Mouse (Mus musculus) embryo, embryonic 10.5 days (tissue): ENCODE measurements at regions not wholly inside any gene's neighbourhood (a gene's known extent, or its start where the extent isn't known, plus 50 kb on each side); places are given as distances from the start of the nearest gene placed in this dataset.

Experiments used
- DNase-seq: peaks from one replicate; pipeline ENCODE4 v3.0.0-alpha.2; 2015; ENCODE audit warnings: low spot score

- DNase-seq: no peak
Measured at GRCm38 (mm10) chr10:117461791-117462516, 82.1 kb upstream of the Cpsf6 start.

GRCm38 (mm10) chr10:117461261-117461660, 81.4 kb upstream of the Cpsf6 start:
- no peak for DNase-seq

- no peak for DNase-seq
Measured at GRCm38 (mm10) chr10:117460366-117460730, 80.5 kb upstream of the Cpsf6 start.

DNA sequence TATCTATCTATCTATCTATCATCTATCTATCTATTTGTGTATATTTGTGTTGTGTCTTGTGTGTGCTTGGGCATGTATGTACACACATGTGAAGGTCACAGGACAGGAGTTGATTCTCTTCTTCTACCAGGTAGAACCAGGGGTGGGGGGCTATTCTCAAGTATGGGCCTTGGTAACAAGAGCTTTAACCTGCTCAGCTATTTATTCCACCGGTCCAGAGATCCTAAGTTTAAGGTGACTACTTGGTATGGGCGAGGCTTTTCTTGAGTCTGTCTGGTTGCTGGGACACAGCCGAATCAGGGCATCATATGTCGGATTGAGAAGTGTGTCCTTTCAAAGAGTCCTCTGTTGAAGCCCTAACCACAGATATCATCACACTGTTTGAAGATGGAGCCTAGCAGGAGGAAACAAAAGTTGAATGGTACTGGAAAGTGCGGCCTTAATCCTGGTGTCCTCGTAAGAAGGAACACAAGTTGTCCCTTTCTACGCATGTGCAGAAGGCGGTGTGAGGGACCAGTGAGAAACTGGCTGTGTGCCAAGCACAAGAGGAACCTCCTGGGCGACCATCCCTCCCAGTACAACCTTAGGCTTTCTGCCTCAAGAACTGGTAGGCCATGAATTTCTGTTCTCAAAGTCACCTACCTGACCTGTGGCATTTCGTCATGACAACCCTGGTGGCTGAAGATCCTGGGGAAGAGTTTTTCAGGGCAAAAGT, 80.0 kb upstream of the Cpsf6 start:
- no peak for DNase-seq

DNA sequence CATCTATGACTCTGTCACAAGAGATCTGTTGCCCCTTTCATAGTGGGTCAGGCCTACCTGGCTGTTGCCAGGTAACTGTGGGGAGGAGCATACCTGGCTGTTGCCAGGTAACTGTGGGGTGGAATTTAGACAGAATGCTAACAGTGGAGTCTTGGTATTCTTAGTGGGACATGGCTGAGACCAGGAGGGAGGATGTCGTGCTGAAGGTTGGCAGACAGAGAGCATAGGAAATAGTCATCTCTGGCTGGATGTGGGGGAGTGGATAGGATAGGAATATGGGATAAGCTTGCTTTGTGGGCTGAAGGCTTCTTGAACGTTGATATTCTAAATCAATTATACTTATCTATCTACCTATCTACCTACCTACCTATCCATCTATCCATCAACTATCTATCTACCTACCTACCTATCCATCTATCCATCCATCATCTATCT, 79.2 kb upstream of the Cpsf6 start:
- no peak for DNase-seq

- no peak for DNase-seq
Measured at GRCm38 (mm10) chr10:117458271-117459040, 78.6 kb upstream of the Cpsf6 start.

- DNase-seq: no peak
Measured at GRCm38 (mm10) chr10:117457701-117457950, 77.8 kb upstream of the Cpsf6 start.

GRCm38 (mm10) chr10:117456904-117457700, 77.3 kb upstream of the Cpsf6 start:
- DNase-seq: no peak

DNA sequence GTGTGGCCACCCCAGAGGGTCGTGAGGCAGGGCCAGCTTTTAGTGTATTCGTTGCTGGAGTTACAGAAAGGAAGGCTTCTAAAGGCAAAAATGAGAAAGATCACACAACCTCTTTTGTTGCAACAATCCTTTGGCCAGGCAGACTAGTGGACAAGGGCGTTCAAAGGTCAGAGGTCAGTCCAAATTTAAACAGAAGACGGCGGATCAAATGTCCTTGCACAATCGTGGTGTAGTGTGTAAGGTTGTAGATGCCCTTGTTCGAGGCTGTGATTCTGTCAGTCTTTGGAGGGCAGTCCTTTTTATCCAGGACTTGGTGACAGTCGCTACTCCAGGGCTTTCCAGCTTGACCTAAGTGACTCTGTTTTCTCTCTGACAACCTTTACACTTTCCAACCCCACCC, 76.6 kb upstream of the Cpsf6 start:
- no peak for DNase-seq

DNA sequence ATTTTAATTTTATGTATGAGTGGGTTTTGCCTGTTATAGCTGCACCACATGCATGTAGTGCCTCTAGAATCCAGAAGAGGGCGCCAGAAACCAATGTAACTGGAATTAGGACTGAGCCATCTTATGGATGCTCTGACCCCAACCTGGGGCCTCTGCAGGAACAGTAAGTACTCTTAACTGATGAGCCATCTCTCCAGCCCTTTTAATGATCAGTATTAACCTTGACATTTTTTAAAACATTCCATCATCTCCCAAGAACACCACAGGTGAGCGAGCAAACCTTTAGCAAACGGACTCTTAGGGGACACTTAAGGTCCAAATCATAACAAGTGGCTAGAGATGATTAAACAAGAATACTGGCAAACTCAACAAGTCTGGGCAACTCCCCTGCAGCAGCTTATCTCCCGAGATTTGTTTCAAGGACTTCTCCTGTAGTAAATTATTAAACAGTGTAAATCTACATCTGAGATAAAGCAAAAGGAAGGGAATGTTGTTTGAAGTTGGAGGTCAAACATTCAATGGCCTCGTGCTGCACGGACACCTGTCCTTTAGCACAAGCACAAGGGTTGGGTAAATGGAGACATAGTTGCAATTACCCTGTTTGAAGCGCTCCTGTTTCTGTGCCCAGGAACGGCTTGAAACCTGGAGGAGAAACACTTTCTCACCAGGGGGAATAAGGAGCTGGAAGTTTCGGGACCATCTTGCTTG, 75.9 kb upstream of the Cpsf6 start:
- DNase-seq: peak; percentile 87

- no peak for DNase-seq
Measured at GRCm38 (mm10) chr10:117454711-117455591, 75.1 kb upstream of the Cpsf6 start.

DNA sequence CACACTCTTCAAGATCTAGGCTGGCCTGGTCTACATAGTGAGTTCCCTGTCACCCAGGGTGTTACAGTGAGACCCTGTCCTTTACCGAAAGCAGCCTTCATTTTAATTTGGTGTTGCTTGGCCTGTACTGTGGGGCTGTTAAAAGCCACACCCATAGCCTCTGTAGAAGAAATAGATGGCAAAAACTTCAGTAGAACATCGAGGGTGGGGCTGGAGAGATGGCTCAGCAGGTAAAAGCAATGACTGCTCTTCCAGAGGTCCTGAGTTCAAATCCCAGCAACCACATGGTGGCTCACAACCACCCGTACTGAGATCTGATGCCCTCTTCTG, 74.3 kb upstream of the Cpsf6 start:
- no peak for DNase-seq

- DNase-seq: no peak
Measured at GRCm38 (mm10) chr10:117453406-117454170, 73.8 kb upstream of the Cpsf6 start.

GRCm38 (mm10) chr10:117452190-117452950, 72.6 kb upstream of the Cpsf6 start:
- DNase-seq: no peak

GRCm38 (mm10) chr10:117451396-117452185, 71.8 kb upstream of the Cpsf6 start:
- DNase-seq: no peak

DNA sequence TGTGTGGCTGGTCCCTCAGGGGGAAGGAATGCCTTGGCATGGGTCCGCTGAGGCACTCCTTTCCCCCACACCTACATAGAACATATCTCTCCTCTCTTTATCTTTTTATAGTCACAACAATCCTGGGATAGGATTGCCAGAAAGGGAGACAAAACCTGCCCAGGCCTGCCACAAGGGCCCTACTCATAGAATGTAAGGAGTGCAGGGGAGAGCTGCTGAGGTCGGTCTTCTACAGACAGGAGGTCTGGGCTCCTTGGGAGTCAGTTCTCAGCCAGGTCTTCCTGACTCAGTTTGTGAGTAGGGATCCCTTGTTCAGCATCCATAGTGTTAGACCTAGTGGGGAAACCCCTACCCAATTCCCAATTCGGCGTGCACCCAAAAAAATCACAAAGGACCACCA, 70.8 kb upstream of the Cpsf6 start:
- DNase-seq: no peak

GRCm38 (mm10) chr10:117450240-117450569, 70.4 kb upstream of the Cpsf6 start:
- DNase-seq: no peak

- DNase-seq: no peak
Measured at GRCm38 (mm10) chr10:117449416-117450239, 69.8 kb upstream of the Cpsf6 start.
